Mouse (Mus musculus) embryonic fibroblast, embryonic 13.5 days (primary cell): ENCODE data around the gene Vangl1.

Experiments
- CTCF ChIP-seq: IDR thresholded peaks from 2 replicates; pipeline ENCODE4 v1.5.1; 2011; ENCODE audit warnings: mild to moderate bottlenecking, control low read depth, low read length, moderate library complexity, borderline replicate concordance; ENCODE audit not compliant: insufficient read depth
- POLR2A ChIP-seq: IDR thresholded peaks from 2 replicates; pipeline ENCODE4 v1.6.1; 2011; ENCODE audit warnings: low read depth, mild to moderate bottlenecking, control low read depth, low read length, moderate library complexity

- no peak for TF ChIP-seq POLR2A
- TF ChIP-seq CTCF = no peak
Measured at GRCm38 (mm10) chr3:102167555-102168210, 36.8 kb downstream of the Vangl1 start.
